Mouse (Mus musculus) v-Abl transformed pro-B cells (cell line): ENCODE measurements around the gene Mthfr.

ENCODE experiments used
- in situ Hi-C, 2 experiments: fragments of 400-800 bp; cut with MboI; formaldehyde crosslinking; loops; one replicate each; pipeline ENCODE4 v1.15.1; 2025; ENCODE audit not compliant: unreplicated experiment in 2 of 2

Mthfr gene

DNA sequence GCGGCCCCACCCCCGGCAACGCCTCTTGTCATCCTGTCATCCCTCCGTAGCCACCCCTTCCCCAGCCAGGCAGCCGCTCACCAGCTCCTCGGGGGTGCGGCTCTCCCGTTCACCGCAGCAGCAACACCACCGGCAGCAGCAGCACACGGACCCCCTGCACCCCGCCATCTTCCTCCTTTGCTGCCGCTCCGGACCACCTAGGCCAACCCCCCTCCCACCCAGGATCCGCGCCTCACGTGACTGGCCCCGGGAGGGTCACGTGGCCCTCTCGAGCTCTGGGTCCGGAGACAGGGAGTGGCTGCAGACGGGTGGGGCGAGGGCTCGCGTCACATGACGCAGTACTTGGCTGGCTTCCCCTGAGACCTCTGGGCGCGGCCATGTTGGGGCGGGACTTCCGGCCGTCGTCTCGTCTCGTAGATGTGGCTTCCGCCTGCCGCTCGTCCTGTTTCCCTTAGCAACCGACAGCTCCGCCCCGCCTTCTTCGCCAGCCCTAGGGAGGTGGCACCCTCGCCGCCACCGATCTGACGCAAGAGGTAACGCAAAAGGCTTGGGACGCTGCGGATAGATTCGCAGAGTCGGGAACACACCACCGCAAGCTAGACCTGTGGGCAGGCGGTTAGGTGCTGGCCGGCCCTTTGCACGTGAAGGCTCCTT is at the start of gene Mthfr, which contains the start of gene Clcn6:
Gene Mthfr (plus strand): TSS at position 478 of the 654 bp plus-strand sequence.
Gene Clcn6 (minus strand): TSS at position 222 of the 654 bp plus-strand sequence.
- in situ Hi-C loops = loop anchor here in 1 of 2 experiments (5.0 kb wide), 1 partner anchor 49 kb away; the partner anchor contains the start of gene Agtrap

DNA sequence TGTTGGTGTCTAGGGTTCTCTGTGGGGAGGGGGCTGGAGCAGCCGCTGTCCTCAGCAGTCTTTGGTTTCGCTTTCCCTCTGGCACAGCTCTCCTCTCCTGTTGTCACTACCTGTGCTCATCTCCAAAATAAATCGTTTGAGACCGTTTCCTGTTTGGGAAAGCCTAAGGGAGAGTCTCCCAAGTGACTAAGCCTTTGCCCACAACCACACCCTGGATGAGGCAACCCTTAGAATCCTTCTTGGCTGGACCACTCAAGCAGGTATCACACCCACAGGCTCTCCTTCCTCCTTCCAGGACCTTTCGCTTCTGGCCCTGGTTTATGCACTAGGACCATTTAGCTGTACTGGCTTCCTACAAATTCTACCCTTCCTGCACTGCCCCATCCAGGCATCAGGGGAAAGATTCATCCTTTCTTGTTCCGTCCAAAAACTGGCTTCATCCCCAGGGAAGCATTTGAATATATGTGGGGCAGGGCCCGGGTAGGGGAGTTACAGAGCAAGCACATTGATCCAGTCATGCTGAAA is 45.2 kb upstream of the Mthfr start:
- in situ Hi-C loops = no loop called here

DNA sequence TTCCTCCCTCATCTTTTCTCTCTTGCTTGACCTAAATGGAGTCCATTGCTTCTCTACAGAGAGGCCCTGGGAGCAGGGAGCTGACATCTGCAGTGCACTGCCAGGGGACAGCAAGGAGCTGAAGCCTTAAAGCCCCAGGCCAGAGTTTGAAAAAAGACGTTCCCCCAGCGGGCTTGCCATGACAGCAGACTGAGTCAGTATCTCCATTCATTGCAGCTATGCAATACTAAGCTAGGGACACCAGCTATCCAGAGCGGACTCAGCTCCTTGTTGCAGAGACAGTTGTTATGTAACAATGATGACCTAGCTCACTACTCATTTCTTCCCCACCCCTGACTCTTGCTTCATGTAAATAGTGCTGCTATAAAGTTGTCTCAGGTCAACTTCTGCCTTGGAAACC is 43.6 kb upstream of the Mthfr start:
- in situ Hi-C loops = no loop called here

DNA sequence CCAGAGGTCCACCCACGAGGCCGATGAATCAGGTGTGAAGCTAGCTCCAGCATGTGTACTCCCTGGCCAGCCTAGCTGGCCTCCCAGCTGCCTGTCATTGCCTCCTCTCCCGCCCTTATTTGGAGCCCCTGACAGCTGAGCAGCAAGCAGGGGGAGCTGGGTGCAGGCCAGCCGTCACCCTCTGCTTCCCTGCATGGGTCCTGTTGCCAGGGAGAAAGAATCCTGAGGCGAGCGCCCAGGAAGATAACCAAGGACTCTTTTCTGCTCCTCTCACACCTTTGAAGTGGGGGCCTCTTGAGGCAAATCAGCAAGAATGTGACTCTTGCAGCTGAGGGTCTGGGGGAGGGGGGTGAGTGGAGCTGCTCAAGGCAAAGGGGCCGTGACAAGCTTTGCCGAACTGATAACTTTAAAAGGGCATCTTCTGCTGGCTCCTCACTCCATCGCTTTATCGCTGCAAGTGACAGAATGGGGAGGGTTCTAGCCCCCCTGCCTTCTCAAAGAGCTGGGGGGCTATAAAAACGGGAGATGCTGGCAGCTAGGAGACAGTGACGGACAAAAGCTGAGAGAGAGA is 38.6 kb upstream of the Mthfr start, which contains the start of gene Nppa:
Gene Nppa (plus strand): TSS at position 521 of the 571 bp plus-strand sequence.
- in situ Hi-C loops = no loop called here

DNA sequence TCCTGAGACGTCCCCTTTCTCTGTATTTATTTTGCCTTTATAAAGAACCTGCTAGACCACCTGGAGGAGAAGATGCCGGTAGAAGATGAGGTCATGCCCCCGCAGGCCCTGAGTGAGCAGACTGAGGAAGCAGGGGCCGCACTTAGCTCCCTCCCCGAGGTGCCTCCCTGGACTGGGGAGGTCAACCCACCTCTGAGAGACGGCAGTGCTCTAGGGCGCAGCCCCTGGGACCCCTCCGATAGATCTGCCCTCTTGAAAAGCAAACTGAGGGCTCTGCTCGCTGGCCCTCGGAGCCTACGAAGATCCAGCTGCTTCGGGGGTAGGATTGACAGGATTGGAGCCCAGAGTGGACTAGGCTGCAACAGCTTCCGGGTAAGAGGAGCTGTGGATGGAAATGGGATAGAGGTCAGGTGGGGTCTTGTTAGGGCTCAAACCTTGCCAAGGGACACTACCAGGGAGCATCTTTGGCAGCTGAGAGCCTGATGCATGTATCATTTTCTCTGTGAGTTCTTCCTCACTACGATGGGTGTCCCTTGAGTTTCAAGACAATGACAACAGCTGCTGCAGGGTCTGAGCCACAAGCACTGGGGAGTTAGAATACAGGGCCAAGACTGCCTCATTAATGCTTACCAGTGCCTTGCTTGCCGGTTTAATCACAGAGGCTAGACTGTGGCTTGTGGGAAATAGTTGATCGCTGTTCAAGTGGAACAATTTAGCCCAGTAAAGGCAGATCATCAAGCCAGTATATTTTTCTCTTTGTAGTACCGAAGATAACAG is 37.7 kb upstream of the Mthfr start:
- in situ Hi-C loops = no loop called here

DNA sequence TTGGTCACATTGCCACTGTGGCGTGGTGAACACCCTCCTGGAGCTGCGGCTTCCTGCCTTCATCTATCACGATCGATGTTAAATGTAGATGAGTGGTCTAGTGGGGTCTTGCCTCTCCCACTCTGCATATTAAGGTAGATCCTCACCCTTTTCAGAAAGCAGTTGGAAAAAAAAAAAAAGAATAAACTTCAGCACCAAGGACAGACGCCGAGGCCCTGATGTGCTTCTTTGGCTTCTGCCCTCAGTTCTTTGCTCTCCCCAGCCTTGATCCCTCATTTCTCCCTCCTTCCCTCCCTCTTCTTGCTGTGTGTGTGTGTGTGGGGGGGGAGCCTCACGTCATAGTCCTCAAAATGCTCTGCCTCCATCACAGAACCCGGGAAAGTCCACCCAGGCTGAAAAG is 37.0 kb upstream of the Mthfr start:
- in situ Hi-C loops = no loop called here

DNA sequence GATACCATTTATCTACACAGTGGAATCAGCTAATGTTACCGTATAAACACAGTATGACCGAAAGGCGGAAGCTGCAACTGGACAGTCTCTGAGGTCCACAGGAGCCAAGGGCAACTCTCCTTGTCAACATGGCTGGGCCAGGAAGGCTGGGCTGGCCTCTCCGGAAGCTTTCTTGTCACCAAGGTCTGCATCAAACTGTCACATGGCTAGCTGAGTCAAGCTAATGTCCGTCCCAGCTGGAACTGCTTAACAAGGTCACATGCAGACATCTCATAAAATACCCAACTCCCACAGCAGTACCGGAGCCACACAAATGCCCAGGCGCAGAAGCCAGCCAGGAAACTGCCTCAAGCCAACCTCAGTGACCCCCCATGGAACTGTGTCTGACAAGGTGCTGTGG is 34.5 kb upstream of the Mthfr start:
- in situ Hi-C loops = no loop called here

DNA sequence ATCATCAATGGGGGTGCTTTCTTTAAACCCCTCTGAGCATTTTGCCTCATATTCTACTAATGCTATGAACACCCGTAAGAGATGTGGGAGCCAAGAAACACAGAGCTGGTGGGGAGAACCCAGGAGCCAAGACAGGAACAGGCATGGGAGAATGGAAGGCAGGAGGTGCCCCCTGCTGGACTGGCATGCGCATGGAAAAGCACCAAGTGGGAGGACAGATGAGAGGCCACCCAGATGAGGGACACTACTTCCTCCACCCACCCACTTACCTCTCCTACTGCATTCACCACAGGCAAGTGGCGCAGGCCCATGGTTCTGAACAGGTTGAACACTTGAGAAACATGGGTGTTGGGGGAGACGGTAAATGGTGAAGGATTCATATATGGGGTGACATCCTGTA is 30.5 kb upstream of the Mthfr start:
- in situ Hi-C loops = no loop called here

DNA sequence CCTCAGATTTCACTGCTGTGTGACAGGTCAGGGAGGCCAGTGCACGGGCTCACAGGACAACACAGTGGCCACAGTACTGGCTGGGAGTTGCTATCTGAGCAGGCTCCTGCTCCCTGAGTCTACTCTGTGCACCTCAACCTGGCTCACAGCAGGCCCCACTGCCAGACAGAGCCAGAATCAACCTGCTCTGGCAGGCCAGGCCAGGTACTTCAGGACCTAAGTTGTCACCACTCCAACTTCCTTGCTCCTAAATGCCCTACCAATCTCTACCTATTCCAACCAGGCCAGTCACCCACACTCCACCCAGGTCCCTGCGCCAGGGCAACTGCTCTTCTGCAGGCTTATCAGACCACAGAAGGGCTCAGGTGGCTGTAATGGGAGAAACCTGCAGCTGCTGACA is 29.2 kb upstream of the Mthfr start:
- in situ Hi-C loops = no loop called here

DNA sequence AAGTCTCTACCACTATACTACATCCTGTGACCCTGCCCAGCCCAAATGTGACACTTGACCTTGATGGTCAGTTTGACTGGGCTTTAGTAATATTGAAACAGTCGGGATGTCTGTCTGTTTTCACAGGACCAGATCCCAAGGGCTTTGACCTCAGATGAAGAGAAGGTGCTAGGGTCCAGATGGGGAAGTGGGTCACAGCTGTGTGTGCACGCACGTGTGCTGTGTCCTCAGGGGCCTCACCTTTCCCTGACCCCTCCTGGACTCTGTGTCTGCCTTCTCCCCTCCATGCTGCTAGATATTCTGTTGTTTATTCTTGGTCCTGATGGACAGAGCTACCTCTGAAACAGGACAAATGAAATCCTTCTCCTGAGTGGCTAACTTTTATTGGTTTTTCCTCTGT is 27.5 kb upstream of the Mthfr start:
- in situ Hi-C loops = no loop called here

DNA sequence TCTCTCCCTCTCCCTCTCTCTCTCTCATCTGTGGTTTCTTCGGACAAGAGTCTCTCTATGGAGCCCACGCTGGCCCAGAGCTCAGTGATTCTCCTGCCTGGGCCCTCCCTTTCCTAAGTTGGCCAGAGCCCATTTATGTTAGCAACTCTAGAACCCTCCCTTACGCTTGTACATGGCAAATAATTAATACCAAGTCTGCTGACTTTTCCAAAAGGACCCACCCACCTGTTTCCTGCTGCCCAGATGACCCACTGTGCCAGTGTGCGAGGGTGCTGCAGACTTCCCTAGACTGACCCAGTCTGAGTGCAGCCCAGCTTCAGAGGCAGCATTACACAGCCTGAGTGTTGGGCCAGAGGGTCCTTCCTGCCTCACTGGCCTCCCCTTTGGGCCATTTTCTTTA is 26.7 kb upstream of the Mthfr start:
- in situ Hi-C loops = no loop called here

DNA sequence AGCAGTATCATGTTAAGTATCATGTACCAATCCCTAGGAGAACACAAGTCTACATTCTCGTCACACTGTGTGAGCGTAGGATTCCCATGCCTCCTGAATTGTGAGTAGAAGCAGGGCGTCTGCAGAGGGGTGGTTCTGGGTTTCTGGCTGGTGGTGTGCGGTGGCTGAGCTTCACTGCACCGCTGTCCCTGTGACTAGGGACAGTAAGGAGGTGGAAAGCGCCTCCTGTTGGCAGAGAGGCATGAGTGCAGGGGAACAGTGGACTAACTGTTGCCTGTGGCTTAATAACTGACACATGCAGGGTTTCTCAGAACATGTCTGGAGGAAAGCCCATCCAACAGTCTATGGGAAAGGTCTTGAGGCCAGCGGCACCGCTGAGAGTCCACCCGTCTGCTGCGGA is 23.5 kb upstream of the Mthfr start:
- in situ Hi-C loops = no loop called here

DNA sequence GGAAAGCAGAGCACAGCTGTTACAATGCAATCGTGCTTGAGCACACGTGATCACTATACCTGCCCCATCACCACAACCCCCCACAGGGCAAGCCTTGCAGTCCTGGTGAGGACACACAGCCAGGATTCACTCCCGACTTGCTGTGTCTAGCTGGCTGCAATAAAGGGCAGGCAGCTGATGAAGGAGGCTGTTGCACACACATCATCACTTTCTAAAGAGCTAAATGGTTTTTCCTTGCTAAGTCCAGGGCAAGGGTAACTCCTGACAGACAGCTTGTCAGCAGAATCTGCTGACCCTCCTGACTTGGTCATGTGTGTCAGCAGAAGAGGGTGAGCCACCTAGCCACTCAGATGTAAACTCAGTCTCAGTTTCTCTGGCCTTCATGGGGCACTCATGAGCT is 21.9 kb upstream of the Mthfr start:
- in situ Hi-C loops = no loop called here

DNA sequence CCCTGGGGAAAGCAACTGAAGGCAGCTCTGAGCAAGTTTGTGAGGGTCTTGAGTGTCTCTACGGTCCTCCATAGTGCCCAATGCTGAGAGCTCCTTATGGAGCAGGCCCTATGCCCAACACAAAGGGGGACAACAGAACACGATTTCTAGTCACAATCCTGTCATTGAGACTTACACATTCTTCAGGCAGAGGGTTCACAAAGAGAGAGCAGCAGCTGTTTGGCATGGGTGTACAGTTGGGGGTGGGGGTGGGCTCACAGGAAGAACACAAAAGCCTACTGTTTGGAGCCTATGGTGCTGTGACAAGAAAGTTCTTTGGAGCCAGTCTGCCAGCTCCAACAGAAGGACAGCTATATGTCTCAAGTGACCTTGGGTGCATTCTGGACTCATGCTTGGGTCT is 20.5 kb upstream of the Mthfr start:
- in situ Hi-C loops = no loop called here

DNA sequence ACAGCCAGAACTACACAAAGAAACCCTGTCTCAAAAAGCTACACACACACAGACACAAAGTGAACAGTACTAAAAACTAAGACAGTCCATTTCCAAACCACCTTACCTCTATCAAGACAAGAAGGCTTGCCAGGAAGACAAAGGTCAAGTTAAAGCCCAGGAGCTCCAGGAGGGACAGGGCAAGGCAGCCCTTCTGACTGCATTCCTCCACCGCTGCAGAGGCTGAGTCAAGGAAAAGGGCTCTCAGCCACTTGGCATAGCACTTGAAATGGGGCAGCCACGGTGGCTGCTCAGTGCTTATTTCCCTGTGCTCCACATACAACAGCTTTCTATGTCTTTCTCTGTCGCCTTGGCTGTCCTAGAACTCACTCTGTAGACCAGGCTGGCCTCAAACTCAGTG is 14.9 kb upstream of the Mthfr start:
- in situ Hi-C loops = no loop called here

DNA sequence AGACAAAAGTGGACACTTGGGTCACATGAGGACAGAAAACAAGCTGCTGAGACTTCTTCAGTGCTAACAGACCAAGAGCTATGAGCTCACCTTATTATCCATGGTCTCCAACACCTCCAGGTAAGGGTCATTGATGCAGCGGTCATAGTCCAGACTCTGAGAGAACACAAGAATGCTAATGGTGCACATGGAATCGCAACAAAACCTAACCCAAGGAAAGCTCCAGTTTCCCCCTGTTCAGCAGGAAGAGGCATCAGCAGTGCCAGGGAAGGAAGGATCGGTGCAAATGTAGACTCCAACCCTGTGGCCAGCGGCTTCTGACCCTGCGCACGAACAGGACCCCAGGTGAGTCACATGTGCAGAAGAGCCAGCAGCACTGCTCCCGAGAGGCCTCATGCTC is 9.6 kb upstream of the Mthfr start:
- in situ Hi-C loops = no loop called here

DNA sequence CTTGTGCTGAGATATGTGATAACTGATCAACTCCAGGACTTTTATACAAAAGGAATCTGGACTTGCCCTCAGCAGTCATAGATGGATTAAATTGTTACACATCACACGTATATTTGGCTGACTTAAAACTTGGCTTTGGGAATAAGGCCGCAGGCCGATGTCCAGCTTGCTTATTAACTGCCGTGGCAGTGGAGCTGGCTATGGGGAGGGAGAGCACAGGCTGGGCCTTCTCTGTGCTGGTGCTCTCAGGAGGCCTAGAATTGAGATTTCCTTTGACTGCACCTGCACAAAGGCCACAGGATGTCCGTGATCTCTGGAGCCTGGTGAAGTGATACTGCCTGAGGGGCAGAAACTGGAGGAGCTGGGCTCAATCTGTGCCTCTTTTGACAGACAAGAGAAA is 8.4 kb upstream of the Mthfr start:
- in situ Hi-C loops = no loop called here

DNA sequence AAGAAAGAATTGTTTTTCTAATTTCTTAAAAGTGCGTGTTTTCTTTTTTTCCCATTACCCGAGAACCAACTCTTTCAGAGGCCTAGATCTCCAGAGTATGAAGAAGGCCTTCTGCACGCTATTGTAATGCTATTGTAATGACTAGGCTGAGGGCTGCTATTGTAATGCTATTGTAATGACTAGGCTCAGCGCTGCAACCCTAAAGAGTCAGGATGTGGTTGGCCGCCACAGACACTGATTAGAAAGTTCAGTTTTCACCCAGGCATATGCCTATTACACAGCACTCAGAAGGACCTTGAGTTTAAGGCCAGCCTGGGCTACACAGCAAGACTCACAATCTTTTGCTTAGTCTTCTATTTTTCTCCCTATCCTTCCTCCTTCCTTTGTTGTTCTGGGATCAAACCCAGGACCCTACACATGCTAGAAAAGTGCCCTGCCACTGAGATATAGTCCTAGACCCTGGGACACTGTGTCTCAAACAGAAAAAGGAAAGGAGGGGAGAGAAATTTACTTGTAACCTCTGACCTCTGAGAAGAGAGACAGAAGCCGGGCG is 4.9 kb upstream of the Mthfr start:
- in situ Hi-C loops = no loop called here

DNA sequence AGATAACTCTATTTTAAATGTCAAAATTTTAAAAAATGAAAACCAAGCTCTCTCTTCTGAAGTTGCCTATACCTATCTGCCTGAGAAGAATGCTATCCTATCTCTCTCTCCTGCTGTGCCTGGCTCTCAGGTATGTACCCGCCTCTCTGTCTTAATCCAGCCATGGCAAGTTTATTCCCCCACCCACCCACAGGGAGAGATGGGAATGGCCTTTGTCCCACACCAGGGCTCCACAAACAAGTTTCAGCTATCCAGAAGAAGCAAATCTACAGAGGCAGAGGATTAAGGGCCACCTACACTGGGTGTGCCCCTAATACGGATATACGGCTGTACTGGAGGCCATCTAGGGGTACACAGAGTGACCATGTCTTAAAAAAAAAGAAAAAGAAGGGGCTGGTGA is 3.4 kb upstream of the Mthfr start:
- in situ Hi-C loops = loop anchor here in 1 of 2 experiments (5.0 kb wide), 1 partner anchor 52 kb away; the partner anchor contains the start of gene Agtrap

DNA sequence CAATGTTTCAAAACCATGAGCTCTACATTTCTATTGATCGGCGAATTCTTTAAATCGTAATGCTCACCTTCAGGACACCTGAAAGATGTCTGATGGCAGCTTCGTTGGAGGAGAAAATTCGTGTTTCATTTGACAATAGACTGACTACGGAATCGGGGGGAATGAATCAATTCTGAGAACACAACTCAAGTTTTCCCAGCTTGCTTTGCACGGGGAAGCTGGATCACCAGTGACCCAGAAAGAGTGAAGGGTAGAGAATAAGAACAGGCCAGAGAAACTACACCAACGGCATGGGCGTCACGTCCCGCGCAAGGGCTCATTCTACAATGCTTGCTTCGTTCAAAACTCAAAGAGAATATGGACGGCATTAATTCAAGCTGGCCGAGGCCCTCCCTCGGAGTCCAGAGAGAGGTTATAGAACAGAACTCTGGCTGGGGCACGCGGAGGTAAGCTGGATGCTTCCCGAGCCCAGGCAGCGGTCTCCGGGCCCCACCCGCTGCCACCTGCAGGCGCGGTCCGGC is 738 bp upstream of the Mthfr start:
- in situ Hi-C loops = loop anchor here in 1 of 2 experiments (5.0 kb wide), 1 partner anchor 49 kb away; the partner anchor contains the start of gene Agtrap
